Mouse (Mus musculus) midbrain, embryonic 12.5 days (tissue): ENCODE data around the gene Gm5148. TPM values are rescaled to one million over a fixed set of nuclear protein-coding genes. Genes with fewer than 3 reads are reported as not detected.

Source experiments
- ATAC-seq: fragments of 200-750 bp; cut with Nextera tagmentation; 2 replicates; pipeline ENCODE4 v1.8.0; 2017; ENCODE audit warnings: low read depth, moderate TSS enrichment, moderate library complexity; ENCODE audit not compliant: low FRiP score
- H3K27ac ChIP-seq: fragments of 300-500 bp; sonication (generic); replicated peaks from 2 replicates; pipeline ENCODE4 v1.5.1; 2016; ENCODE audit warnings: mild to moderate bottlenecking
- H3K27me3 ChIP-seq: fragments of 300-500 bp; sonication (generic); 2 replicates; pipeline ENCODE4 v1.6.1; 2016; ENCODE audit warnings: mild to moderate bottlenecking
- H3K36me3 ChIP-seq: fragments of 300-500 bp; sonication (generic); 2 replicates; pipeline ENCODE4 v1.6.1; 2016
- H3K4me1 ChIP-seq: fragments of 300-500 bp; sonication (generic); 2 replicates; pipeline ENCODE4 v1.6.1; 2016
- H3K4me2 ChIP-seq: fragments of 300-500 bp; sonication (generic); replicated peaks from 2 replicates; pipeline ENCODE4 v1.6.1; 2016; ENCODE audit warnings: mild to moderate bottlenecking, moderate library complexity
- H3K4me3 ChIP-seq: fragments of 300-500 bp; sonication (generic); 2 replicates; pipeline ENCODE4 v1.5.1; 2016; ENCODE audit warnings: mild to moderate bottlenecking
- H3K9ac ChIP-seq: fragments of 300-500 bp; sonication (generic); replicated peaks from 2 replicates; pipeline ENCODE4 v1.6.1; 2016; ENCODE audit warnings: mild to moderate bottlenecking, moderate library complexity
- H3K9me3 ChIP-seq: fragments of 300-500 bp; sonication (generic); 2 replicates; pipeline ENCODE4 v1.6.1; 2016; ENCODE audit warnings: mild to moderate bottlenecking
- WGBS: fragments of 180-500 bp; shearing (Covaris S2); methylation state at CpG from one replicate; pipeline ENCODE4 v1.1.7; 2016; 5-methylcytosine and 5-hydroxymethylcytosine counted together
- polyA plus RNA-seq: library from polyadenylated mRNA; unstranded; fragments of >200 nt; fragmentation: Nextera tagmentation; extraction: Ambion mirVana; gene quantifications from 2 replicates; pipeline ENCODE4 v1.2.1, GENCODE M21; 2016

Gene Gm5148
- polyA plus RNA-seq, result 2.5 and 3.3 TPM in 2 replicates

DNA sequence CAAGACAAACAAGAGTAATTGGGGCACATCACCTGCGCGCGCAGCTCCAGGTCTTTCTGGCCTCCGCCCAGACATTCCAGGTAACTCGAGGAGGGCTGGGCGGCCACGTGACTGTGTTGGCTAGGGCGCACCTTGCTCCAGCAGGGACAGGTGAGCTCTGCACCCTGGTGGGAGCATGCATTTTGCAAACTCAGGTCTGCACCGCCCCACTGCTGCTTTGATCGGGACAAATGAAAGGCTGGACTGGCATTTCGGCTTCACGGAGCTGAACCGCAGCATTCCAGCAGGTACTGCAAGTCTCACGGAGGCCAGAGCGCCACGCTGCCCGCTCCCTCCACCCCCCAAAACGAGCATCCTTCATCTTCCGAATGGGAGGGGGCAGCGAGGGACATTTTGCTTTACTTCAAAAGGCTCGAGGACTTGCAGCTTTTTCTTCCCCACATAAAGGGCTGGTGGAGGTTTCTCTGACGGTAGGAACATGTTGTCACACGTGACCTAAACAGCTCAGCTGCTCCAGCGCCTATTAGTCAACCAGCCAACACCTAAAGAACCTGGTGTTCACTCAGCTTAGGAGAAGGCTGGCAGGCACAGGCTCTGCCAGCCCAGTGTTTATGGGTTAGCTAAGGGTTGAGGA lies at the start of gene Gm5148:
Gene Gm5148, minus strand, starts transcription at position 320 of the 634 bp plus-strand sequence.
- peaks cover 44% of the 10 kb centered on the region for H3K27me3 ChIP-seq
- WGBS, result 4% methylated on average over 24 of the region's 24 CpGs
- peak within 1 kb of the TSS; percentile 50 for H3K27ac ChIP-seq
- H3K4me3 ChIP-seq, result peak within 1 kb of the TSS; percentile 44
- H3K9me3 ChIP-seq, result no peaks in the 10 kb centered on the region
- peak; percentile 63 for ATAC-seq
- peak within 1 kb of the TSS; percentile 50 for H3K9ac ChIP-seq
- H3K4me1 ChIP-seq, result peaks cover 22% of the 10 kb centered on the region
- no peaks in the 10 kb centered on the region for H3K36me3 ChIP-seq
- H3K4me2 ChIP-seq, result peak within 1 kb of the TSS; percentile 71

- no peak for ATAC-seq
- Histone ChIP-seq H3K9ac (no peak overlapping the region), H3K36me3 (no peaks in the 10 kb centered on the region), H3K4me1 (peaks cover 24% of the 10 kb centered on the region), H3K4me3 (no peak overlapping the region), H3K9me3 (no peaks in the 10 kb centered on the region), H3K27me3 (peaks cover 41% of the 10 kb centered on the region), H3K4me2 (no peak overlapping the region), H3K27ac (no peak overlapping the region)
Observed at GRCm38 (mm10) chr3:37770951-37771350, 46.7 kb upstream of the Gm5148 start.

DNA sequence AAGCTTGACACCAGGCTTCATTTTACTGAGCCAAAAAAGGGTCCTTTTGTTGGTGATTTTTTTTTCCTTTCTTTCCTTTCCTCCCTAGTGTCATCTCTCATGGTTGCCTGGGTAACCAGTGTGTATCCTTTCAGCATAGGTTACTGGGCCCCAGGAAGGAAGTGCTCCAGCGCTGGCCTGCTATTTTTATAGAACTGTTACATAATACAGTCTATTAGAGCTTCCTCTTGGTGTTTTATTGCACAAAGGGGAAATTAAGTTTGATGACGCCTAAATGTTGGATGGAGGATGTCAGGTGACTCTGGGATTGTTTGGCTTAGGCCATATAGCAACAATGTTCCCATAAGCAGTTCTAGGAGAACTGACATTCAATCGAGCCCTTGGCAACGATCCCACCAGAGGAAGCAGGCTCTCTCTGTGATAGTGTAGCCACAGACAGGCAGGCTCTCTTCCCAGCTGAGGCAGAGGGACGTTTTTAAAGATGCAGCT lies 45.0 kb upstream of the Gm5148 start:
- peak; percentile 64 for ATAC-seq
- H3K27ac ChIP-seq, result peak overlapping the region; percentile 56

GRCm38 (mm10) chr3:37767147-37768015 lies 43.1 kb upstream of the Gm5148 start:
- peaks cover 20% of the 10 kb centered on the region for H3K4me1 ChIP-seq
- no peaks in the 10 kb centered on the region for H3K9me3 ChIP-seq
- H3K9ac ChIP-seq, result no peak overlapping the region
- H3K27ac ChIP-seq, result no peak overlapping the region
- ATAC-seq, result no peak
- peaks cover 19% of the 10 kb centered on the region for H3K27me3 ChIP-seq
- no peak overlapping the region for H3K4me3 ChIP-seq
- H3K36me3 ChIP-seq, result no peaks in the 10 kb centered on the region
- 69% methylated on average over 12 of the region's 12 CpGs for WGBS
- no peak overlapping the region for H3K4me2 ChIP-seq

More for the DNA sequence above, 45.0 kb upstream of the Gm5148 start:
- WGBS, result 24% methylated on average over 5 of the region's 5 CpGs
- Histone ChIP-seq H3K27me3 (peaks cover 30% of the 10 kb centered on the region), H3K4me1 (peaks cover 20% of the 10 kb centered on the region), H3K9me3 (no peaks in the 10 kb centered on the region), H3K36me3 (no peaks in the 10 kb centered on the region), H3K4me3 (no peak overlapping the region), H3K4me2 (peak overlapping the region; percentile 24; the same call in 1 of the 2 replicates), H3K9ac (0 out of 2 replicates have a peak overlapping the region, but pooled peaks have one; percentile 3)

DNA sequence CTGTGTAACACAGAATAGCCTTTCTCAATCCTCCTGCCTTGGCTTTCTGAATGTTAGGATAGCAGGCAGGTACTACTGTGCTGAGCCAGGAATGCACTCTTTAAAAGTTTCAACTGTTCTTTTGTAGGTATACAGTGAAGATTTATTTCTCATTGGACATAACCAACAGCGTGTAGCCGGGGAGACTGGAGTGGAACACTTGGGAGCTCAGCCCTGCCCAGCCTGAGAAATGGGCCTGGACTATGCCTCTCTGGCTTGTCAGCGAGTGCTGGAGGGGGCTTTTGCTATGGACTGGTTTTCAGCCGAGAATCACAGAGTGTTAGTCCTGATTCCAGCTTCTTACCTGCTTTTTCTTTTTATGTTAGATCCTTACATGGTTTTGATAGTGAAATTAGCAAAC lies 42.3 kb upstream of the Gm5148 start:
- Histone ChIP-seq H3K36me3 (no peaks in the 10 kb centered on the region), H3K9ac (no peak overlapping the region), H3K27ac (no peak overlapping the region), H3K27me3 (peaks cover 19% of the 10 kb centered on the region; the same call in 1 of the 2 replicates), H3K4me3 (no peak overlapping the region), H3K4me1 (peaks cover 20% of the 10 kb centered on the region), H3K9me3 (no peaks in the 10 kb centered on the region), H3K4me2 (no peak overlapping the region)
- WGBS, result 68% methylated on average over 4 of the region's 4 CpGs
- no peak for ATAC-seq

DNA sequence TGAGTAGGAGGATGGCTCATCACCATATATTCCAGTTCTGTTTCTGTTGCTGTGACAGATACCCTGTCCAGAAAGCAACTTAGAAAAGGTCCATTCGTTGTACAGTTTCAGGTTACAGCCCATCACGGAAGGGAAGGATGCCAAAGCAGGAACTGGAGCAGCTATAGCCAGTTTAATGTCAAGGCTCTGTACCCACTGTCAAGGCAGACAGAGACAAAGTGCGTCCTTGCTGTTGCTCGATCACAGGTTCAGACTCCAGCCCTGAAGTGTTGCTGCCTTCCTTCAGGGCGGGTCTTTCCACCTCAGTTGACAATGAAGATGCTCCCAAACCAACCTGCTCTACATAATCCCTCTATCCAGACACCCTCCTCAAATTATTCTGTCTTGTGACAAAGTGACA lies 41.7 kb upstream of the Gm5148 start:
- H3K4me1 ChIP-seq, result peaks cover 20% of the 10 kb centered on the region
- H3K27ac ChIP-seq, result no peak overlapping the region
- WGBS, result 84% methylated on average over 5 of the region's 5 CpGs
- no peak for ATAC-seq
- H3K27me3 ChIP-seq, result peaks cover 15% of the 10 kb centered on the region; the same call in 1 of the 2 replicates
- no peak overlapping the region for H3K9ac ChIP-seq
- no peaks in the 10 kb centered on the region for H3K36me3 ChIP-seq
- no peak overlapping the region for H3K4me2 ChIP-seq
- H3K4me3 ChIP-seq, result no peak overlapping the region
- no peaks in the 10 kb centered on the region for H3K9me3 ChIP-seq

GRCm38 (mm10) chr3:37765275-37765674 lies 41.0 kb upstream of the Gm5148 start:
- Histone ChIP-seq H3K4me2 (no peak overlapping the region), H3K27ac (no peak overlapping the region), H3K27me3 (0 out of 2 replicates have a peak, but pooled peaks cover 11% of the 10 kb centered on the region), H3K4me3 (no peak overlapping the region), H3K4me1 (peaks cover 20% of the 10 kb centered on the region), H3K36me3 (no peaks in the 10 kb centered on the region), H3K9ac (no peak overlapping the region), H3K9me3 (no peaks in the 10 kb centered on the region)
- 83% methylated on average over 3 of the region's 3 CpGs for WGBS
- ATAC-seq, result no peak

DNA sequence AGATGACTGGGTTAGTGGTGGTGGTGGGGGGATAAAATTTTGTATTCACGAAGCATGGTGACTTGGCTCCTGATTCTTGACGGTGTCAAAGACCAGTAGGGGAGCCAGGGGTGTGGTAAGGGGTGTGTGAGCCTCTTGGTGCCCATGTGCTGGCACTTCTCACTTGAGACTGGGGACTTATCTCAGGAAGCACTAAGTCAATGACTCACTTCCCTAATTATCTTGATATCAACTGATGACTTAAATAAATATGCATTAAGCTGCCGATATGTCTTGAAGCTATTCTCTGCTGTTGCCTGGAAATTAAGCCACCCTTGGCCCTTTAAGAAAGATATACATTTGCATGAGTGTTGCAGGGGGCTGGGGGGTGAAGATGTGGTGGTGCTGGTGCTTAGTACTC lies 38.0 kb upstream of the Gm5148 start:
- 87% methylated on average over 3 of the region's 3 CpGs for WGBS
- no peaks in the 10 kb centered on the region for H3K9me3 ChIP-seq
- no peak overlapping the region for H3K27ac ChIP-seq
- no peak overlapping the region for H3K4me3 ChIP-seq
- H3K9ac ChIP-seq, result no peak overlapping the region
- no peaks in the 10 kb centered on the region for H3K36me3 ChIP-seq
- H3K4me1 ChIP-seq, result peaks cover 14% of the 10 kb centered on the region
- H3K27me3 ChIP-seq, result peaks cover 24% of the 10 kb centered on the region
- no peak for ATAC-seq
- no peak overlapping the region for H3K4me2 ChIP-seq

GRCm38 (mm10) chr3:37761741-37762140 lies 37.5 kb upstream of the Gm5148 start:
- 67% methylated on average over 5 of the region's 5 CpGs for WGBS
- H3K36me3 ChIP-seq, result no peaks in the 10 kb centered on the region
- ATAC-seq, result no peak

DNA sequence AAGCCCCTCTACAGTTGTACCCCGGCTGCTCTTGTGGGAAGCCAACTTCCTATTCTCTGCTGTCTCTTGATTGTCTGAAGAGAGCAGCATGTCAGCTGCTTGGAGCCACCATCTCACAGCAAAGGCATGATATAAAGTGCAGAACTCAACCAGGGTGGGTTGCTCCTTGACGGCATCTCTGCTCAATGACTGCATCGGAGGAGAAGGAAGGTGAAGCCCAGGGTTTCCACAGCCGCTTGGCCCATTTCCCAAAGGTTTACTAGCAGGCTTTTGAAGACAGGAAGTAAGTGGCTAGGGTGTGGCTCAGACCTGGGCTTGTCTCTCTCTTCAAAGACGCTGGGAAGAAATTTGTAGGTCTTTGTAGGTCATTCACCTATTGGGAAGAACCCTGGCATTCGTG lies 36.6 kb upstream of the Gm5148 start:
- Histone ChIP-seq H3K4me2 (no peak overlapping the region), H3K27me3 (peaks cover 21% of the 10 kb centered on the region), H3K27ac (no peak overlapping the region), H3K4me3 (no peak overlapping the region), H3K4me1 (peaks cover 14% of the 10 kb centered on the region), H3K9me3 (no peaks in the 10 kb centered on the region), H3K36me3 (no peaks in the 10 kb centered on the region), H3K9ac (no peak overlapping the region)
- no peak for ATAC-seq
- 85% methylated on average over 6 of the region's 6 CpGs for WGBS

More at GRCm38 (mm10) chr3:37761741-37762140, 37.5 kb upstream of the Gm5148 start:
- H3K4me1 ChIP-seq, result peaks cover 14% of the 10 kb centered on the region
- no peak overlapping the region for H3K4me3 ChIP-seq
- no peak overlapping the region for H3K27ac ChIP-seq
- no peak overlapping the region for H3K9ac ChIP-seq
- no peak overlapping the region for H3K4me2 ChIP-seq
- peaks cover 26% of the 10 kb centered on the region for H3K27me3 ChIP-seq
- no peaks in the 10 kb centered on the region for H3K9me3 ChIP-seq

DNA sequence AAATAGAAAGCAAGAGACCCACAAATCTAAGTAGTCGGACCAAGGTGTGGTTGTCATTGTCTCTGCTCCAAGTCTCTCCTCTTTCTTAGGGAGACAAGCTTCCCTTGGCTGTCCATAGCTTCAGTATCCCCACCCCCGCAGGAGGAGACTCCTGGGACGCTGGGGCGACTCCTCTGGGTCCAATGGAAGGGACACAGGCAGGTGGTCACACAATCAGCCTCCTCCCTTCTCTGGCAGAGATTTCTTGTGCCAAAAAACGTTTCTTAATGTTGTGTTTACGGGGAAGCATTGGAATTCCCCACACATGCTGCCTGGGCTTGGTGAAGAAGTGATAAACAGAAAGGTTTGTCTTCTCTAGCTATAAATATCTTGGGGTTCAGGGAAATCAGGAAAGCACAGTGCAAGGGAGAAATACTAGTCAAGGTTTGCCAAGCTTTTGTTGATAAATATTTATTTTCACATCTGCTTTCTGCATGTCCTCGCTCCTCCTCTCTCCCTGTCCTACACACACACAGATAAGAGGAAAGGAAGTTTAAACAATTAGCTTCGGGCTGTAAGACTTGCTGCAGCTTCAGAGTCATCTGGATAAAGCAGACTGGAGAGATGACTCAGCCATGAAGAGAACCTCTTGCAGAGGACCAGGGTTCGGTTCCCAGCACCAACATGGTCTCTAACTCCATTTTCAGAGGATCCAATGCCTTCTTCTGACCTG lies 34.5 kb upstream of the Gm5148 start:
- H3K9me3 ChIP-seq, result no peaks in the 10 kb centered on the region
- WGBS, result 47% methylated on average over 9 of the region's 9 CpGs
- peaks cover 14% of the 10 kb centered on the region for H3K4me1 ChIP-seq
- peak overlapping the region; percentile 40 for H3K4me2 ChIP-seq
- H3K9ac ChIP-seq, result no peak overlapping the region
- H3K27me3 ChIP-seq, result peaks cover 22% of the 10 kb centered on the region
- ATAC-seq, result 0 out of 2 replicates have a peak, but pooled peaks have one; percentile 10
- no peaks in the 10 kb centered on the region for H3K36me3 ChIP-seq
- no peak overlapping the region for H3K4me3 ChIP-seq
- no peak overlapping the region for H3K27ac ChIP-seq
